Mouse (Mus musculus) hindbrain, embryonic 10.5 days (tissue): ENCODE results near the gene Amh. TPM values are rescaled to one million over a fixed set of nuclear protein-coding genes. Genes with fewer than 3 reads are reported as not detected.

ENCODE experiments used
- DNase-seq: peaks from one replicate; pipeline ENCODE4 v3.0.0-alpha.2; 2017; ENCODE audit warnings: low spot score
- H3K27ac ChIP-seq: fragments of 300-500 bp; sonication (generic); 2 replicates; pipeline ENCODE4 v1.5.1; 2016; ENCODE audit warnings: mild to moderate bottlenecking, moderate library complexity
- H3K27me3 ChIP-seq: fragments of 300-500 bp; sonication (generic); 2 replicates; pipeline ENCODE4 v1.6.1; 2016; ENCODE audit warnings: mild to moderate bottlenecking; ENCODE audit not compliant: poor library complexity, insufficient read depth, severe bottlenecking
- H3K36me3 ChIP-seq: fragments of 300-500 bp; sonication (generic); 2 replicates; pipeline ENCODE4 v1.6.1; 2016; ENCODE audit warnings: mild to moderate bottlenecking, moderate library complexity
- H3K4me1 ChIP-seq: fragments of 300-500 bp; sonication (generic); replicated peaks from 2 replicates; pipeline ENCODE4 v1.6.1; 2016; ENCODE audit warnings: mild to moderate bottlenecking
- H3K4me3 ChIP-seq: fragments of 300-500 bp; sonication (generic); 2 replicates; pipeline ENCODE4 v1.5.1; 2016; ENCODE audit warnings: mild to moderate bottlenecking, moderate library complexity
- H3K9me3 ChIP-seq: fragments of 300-500 bp; sonication (generic); 2 replicates; pipeline ENCODE4 v1.6.1; 2016; ENCODE audit warnings: mild to moderate bottlenecking, moderate library complexity
- WGBS: fragments of 180-500 bp; shearing (Covaris S2); methylation state at CpG from one replicate; pipeline ENCODE4 v1.1.7; 2016; 5-methylcytosine and 5-hydroxymethylcytosine counted together
- polyA plus RNA-seq: library from polyadenylated mRNA; unstranded; fragments of >200 nt; fragmentation: Nextera tagmentation; extraction: Ambion mirVana; gene quantifications from 2 replicates; pipeline ENCODE4 v1.2.1, GENCODE M21; 2016

Amh gene
- polyA plus RNA-seq, 1 experiment from 2014 or later = 0.12 TPM

- Histone ChIP-seq H3K27ac (no peak overlapping the region), H3K27me3 (no peaks in the 10 kb centered on the region), H3K9me3 (no peaks in the 10 kb centered on the region), H3K4me3 (no peak overlapping the region), H3K36me3 (peaks cover 99% of the 10 kb centered on the region), H3K4me1 (peaks cover 7% of the 10 kb centered on the region)
- 88% methylated on average over 6 of the region's 6 CpGs for whole genome bisulfite sequencing
- DNase-seq = no peak
These were observed 36.7 kb upstream of the Amh start for GRCm38 (mm10) chr10:80768365-80768764.

DNA sequence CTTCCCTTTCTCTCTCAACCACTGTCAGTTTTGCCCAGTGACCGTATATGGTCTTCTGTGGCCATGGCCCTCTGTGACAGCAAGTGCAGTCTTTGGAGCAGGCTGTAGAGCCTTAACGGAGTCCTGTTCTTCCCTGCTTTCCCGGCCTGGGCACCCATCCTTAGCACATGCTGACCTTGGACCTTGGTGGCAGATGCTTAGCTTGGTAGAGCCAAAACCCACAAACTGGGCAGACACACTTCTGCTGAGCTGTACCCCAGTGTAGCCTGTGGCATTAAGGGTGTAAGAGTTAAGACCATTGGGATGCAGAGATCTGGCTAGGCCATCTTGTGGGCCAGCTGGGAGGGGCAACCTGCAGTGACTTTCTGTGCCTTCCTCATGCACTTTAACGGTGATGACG is 31.2 kb upstream of the Amh start:
- H3K4me1 ChIP-seq = peaks cover 8% of the 10 kb centered on the region; the same call in 1 of the 2 replicates

GRCm38 (mm10) chr10:80774549-80774948 is 30.5 kb upstream of the Amh start:
- peak; percentile 73 for DNase-seq
- WGBS = 64% methylated on average over 2 of the region's 2 CpGs
- peaks cover 8% of the 10 kb centered on the region; the same call in 1 of the 2 replicates for H3K4me1 ChIP-seq
- no peak overlapping the region for H3K27ac ChIP-seq
- H3K27me3 ChIP-seq = no peaks in the 10 kb centered on the region
- no peak overlapping the region for H3K4me3 ChIP-seq
- H3K9me3 ChIP-seq = no peaks in the 10 kb centered on the region
- H3K36me3 ChIP-seq = peaks cover 100% of the 10 kb centered on the region

More for the DNA sequence above, 31.2 kb upstream of the Amh start:
- 89% methylated on average over 5 of the region's 5 CpGs for WGBS
- no peak overlapping the region for H3K27ac ChIP-seq
- peaks cover 100% of the 10 kb centered on the region for H3K36me3 ChIP-seq
- H3K9me3 ChIP-seq = no peaks in the 10 kb centered on the region
- H3K27me3 ChIP-seq = no peaks in the 10 kb centered on the region
- no peak overlapping the region for H3K4me3 ChIP-seq
- no peak for DNase-seq

DNA sequence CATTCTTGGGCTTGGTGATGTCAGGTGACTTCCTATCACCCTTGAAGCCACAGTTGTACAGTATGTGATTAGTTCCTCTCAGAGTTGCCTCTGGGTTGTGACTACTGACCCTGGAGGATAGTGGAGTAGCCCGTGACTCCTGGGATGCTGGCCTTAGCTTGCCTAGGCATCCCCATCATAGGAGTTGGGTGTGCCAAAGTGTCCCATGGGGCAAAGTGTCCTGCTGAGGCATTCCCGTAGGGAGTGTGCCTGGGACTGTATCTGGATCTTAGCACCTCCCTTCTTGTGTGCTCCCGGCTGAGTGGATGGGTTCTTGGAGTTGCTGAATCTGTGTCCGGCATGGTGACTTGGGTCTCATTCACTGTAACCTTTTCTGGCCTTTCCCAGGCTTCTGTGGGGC is 30.1 kb upstream of the Amh start:
- H3K4me3 ChIP-seq = no peak overlapping the region
- H3K27ac ChIP-seq = no peak overlapping the region
- H3K36me3 ChIP-seq = peaks cover 100% of the 10 kb centered on the region
- no peaks in the 10 kb centered on the region for H3K9me3 ChIP-seq
- no peaks in the 10 kb centered on the region for H3K27me3 ChIP-seq
- DNase-seq = no peak
- peaks cover 8% of the 10 kb centered on the region; the same call in 1 of the 2 replicates for H3K4me1 ChIP-seq
- WGBS = 91% methylated on average over 4 of the region's 4 CpGs

GRCm38 (mm10) chr10:80775731-80776130 is 29.3 kb upstream of the Amh start:
- peaks cover 100% of the 10 kb centered on the region for H3K36me3 ChIP-seq
- H3K9me3 ChIP-seq = no peaks in the 10 kb centered on the region
- H3K27ac ChIP-seq = no peak overlapping the region
- H3K27me3 ChIP-seq = no peaks in the 10 kb centered on the region
- WGBS = 89% methylated on average over 4 of the region's 4 CpGs
- no peak for DNase-seq
- H3K4me1 ChIP-seq = peaks cover 8% of the 10 kb centered on the region; the same call in 1 of the 2 replicates
- H3K4me3 ChIP-seq = no peak overlapping the region

DNA sequence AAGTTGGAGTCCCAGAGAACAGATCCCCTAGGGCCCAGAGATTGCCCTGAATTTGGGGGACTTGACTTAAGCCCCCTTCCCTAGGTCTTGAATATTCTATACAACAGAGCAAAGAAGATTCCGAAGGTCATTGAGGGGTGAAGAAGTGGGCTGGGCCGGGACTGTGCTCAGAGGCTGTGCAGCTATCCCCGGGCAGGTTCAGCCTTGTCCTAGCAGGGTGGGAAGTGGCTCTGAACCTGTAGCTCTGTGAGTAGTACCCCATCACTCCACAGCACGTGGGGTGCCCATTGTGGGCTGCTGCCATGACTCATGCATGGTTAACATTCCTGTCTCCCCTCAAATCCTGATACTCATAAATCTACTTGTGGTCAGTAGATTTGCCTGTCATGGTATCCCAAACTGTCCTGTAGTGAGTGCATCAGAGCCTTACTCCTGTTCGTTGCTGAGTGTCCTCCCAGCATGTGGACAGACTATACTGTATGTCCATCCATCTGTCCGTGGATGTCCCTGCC is 28.6 kb upstream of the Amh start:
- H3K9me3 ChIP-seq = no peaks in the 10 kb centered on the region
- H3K4me3 ChIP-seq = no peak overlapping the region
- H3K27ac ChIP-seq = no peak overlapping the region
- WGBS = 87% methylated on average over 6 of the region's 6 CpGs
- peaks cover 8% of the 10 kb centered on the region; the same call in 1 of the 2 replicates for H3K4me1 ChIP-seq
- no peaks in the 10 kb centered on the region for H3K27me3 ChIP-seq
- peaks cover 100% of the 10 kb centered on the region for H3K36me3 ChIP-seq
- no peak for DNase-seq

- H3K9me3 ChIP-seq = no peaks in the 10 kb centered on the region
- H3K27ac ChIP-seq = no peak overlapping the region
- H3K36me3 ChIP-seq = peaks cover 100% of the 10 kb centered on the region
- no peak for DNase-seq
- H3K4me3 ChIP-seq = no peak overlapping the region
- H3K27me3 ChIP-seq = no peaks in the 10 kb centered on the region
- WGBS = 93% methylated on average over 5 of the region's 5 CpGs
- peaks cover 8% of the 10 kb centered on the region; the same call in 1 of the 2 replicates for H3K4me1 ChIP-seq
These were observed 27.9 kb upstream of the Amh start for GRCm38 (mm10) chr10:80777123-80777522.

DNA sequence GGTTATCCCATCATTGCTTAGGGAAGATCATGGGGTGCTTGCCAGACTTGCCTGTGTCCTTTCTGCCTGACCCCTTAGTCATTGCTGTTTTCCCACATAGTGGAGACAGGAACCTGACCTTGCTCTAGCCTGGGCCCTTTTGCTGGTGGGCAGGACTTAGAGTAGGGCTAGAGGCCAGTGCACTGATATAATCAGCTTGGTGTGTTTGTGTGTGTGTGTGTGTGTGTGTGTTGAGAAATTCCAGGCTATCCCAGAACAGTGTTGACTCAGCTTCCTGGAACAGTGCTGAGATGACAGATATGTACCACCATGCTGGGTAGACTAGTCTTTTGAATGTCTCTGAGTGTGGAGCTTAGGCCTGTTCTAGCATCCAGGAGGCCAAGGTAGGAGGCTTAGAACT is 25.5 kb upstream of the Amh start:
- H3K4me1 ChIP-seq = peaks cover 5% of the 10 kb centered on the region
- no peak overlapping the region for H3K27ac ChIP-seq
- H3K4me3 ChIP-seq = no peak overlapping the region
- H3K9me3 ChIP-seq = no peaks in the 10 kb centered on the region
- peaks cover 100% of the 10 kb centered on the region for H3K36me3 ChIP-seq
- no peaks in the 10 kb centered on the region for H3K27me3 ChIP-seq
- DNase-seq = no peak

GRCm38 (mm10) chr10:80784302-80784701 is 20.7 kb upstream of the Amh start:
- no peak overlapping the region for H3K4me3 ChIP-seq
- peak overlapping the region; percentile 6; the same call in 1 of the 2 replicates for H3K27ac ChIP-seq
- no peaks in the 10 kb centered on the region for H3K9me3 ChIP-seq
- 96% methylated on average over 2 of the region's 2 CpGs for WGBS
- peaks cover 6% of the 10 kb centered on the region; the same call in 1 of the 2 replicates for H3K4me1 ChIP-seq
- H3K27me3 ChIP-seq = no peaks in the 10 kb centered on the region
- peaks cover 100% of the 10 kb centered on the region for H3K36me3 ChIP-seq
- no peak for DNase-seq

GRCm38 (mm10) chr10:80784871-80785270 is 20.2 kb upstream of the Amh start:
- H3K9me3 ChIP-seq = no peaks in the 10 kb centered on the region
- no peaks in the 10 kb centered on the region for H3K27me3 ChIP-seq
- H3K4me3 ChIP-seq = no peak overlapping the region
- peaks cover 6% of the 10 kb centered on the region; the same call in 1 of the 2 replicates for H3K4me1 ChIP-seq
- DNase-seq = no peak
- peaks cover 99% of the 10 kb centered on the region for H3K36me3 ChIP-seq
- 63% methylated on average over 12 of the region's 12 CpGs for WGBS
- peak overlapping the region; percentile 6; the same call in 1 of the 2 replicates for H3K27ac ChIP-seq

DNA sequence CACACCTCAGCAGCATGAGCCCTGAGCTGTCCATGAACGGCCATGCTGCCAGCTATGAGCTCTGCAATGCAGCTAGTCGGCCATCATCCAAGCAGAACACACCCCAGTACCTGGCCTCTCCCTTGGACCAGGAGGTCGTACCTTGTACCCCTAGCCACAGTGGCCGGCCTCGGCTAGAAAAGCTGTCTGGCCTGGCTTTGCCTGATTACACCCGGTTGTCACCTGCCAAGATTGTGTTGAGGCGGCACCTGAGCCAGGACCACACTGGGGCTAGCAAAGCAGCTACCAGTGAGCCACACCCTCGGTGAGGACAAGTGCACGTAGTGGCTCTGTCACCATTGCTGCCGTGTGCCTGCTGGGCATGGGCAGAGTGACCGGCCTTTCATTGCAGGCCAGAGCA is 19.1 kb upstream of the Amh start:
- H3K4me1 ChIP-seq = peaks cover 6% of the 10 kb centered on the region; the same call in 1 of the 2 replicates
- H3K27ac ChIP-seq = no peak overlapping the region
- peaks cover 99% of the 10 kb centered on the region for H3K36me3 ChIP-seq
- no peaks in the 10 kb centered on the region for H3K27me3 ChIP-seq
- no peak overlapping the region for H3K4me3 ChIP-seq
- WGBS = 94% methylated on average over 11 of the region's 11 CpGs
- H3K9me3 ChIP-seq = no peaks in the 10 kb centered on the region
- no peak for DNase-seq

GRCm38 (mm10) chr10:80787517-80787916 is 17.5 kb upstream of the Amh start:
- Histone ChIP-seq H3K9me3 (no peaks in the 10 kb centered on the region), H3K36me3 (peaks cover 99% of the 10 kb centered on the region), H3K4me1 (peaks cover 19% of the 10 kb centered on the region; the same call in 1 of the 2 replicates), H3K27me3 (no peaks in the 10 kb centered on the region), H3K27ac (no peak overlapping the region), H3K4me3 (no peak overlapping the region)
- no peak for DNase-seq
- WGBS = 90% methylated on average over 2 of the region's 2 CpGs

- peaks cover 99% of the 10 kb centered on the region for H3K36me3 ChIP-seq
- no peak overlapping the region; the same call in 1 of the 2 replicates for H3K27ac ChIP-seq
These were observed 14.2 kb upstream of the Amh start for GRCm38 (mm10) chr10:80790761-80791404.

More at GRCm38 (mm10) chr10:80790761-80791404, 14.2 kb upstream of the Amh start:
- 89% methylated on average over 19 of the region's 19 CpGs for WGBS
- H3K27me3 ChIP-seq = no peaks in the 10 kb centered on the region
- no peak for DNase-seq
- peaks cover 27% of the 10 kb centered on the region for H3K4me1 ChIP-seq
- no peaks in the 10 kb centered on the region for H3K9me3 ChIP-seq
- H3K4me3 ChIP-seq = peak overlapping the region; percentile 12; the same call in 1 of the 2 replicates
